Mouse (Mus musculus): ENCODE measurements at regions not wholly inside any gene's neighbourhood (a gene's known extent, or its start where the extent isn't known, plus 50 kb on each side); places are given as distances from the start of the nearest gene placed in this dataset.

- TF ChIP-seq ZNF384 (IDR thresholded peaks at IDR 0.05; ENCODE audit: low read depth, low read length) (no peak), CHD2 (IDR thresholded peaks at IDR 0.05; ENCODE audit: low read depth, low read length) (no peak), MAFK (IDR thresholded peaks at IDR 0.05; ENCODE audit: insufficient read depth, low read depth, low read length) (no peak), HCFC1 (IDR thresholded peaks at IDR 0.05; ENCODE audit: borderline replicate concordance, insufficient read depth, low read length) (no peak)
Observed at GRCm38 (mm10) chr17:66232891-66233421, 109.6 kb downstream of the Ddx11 start.
